Mouse (Mus musculus) stomach, embryonic 14.5 days (tissue): Measurements from ENCODE around the gene Scgb3a1. TPM values are rescaled to one million over a fixed set of nuclear protein-coding genes. Genes with fewer than 3 reads are reported as not detected.
A peak's percentile ranks its signal among the peaks of the same experiment; 100 is the strongest.

Experiments
- ATAC-seq: fragments of 200-750 bp; cut with Nextera tagmentation; 2 replicates; pipeline ENCODE4 v1.8.0; 2017; ENCODE audit warnings: low read depth, moderate TSS enrichment; ENCODE audit not compliant: insufficient number of reproducible peaks, insufficient read depth, low FRiP score
- H3K27ac ChIP-seq: fragments of 300-500 bp; sonication (generic); 2 replicates; pipeline ENCODE4 v1.5.1; 2014; ENCODE audit warnings: mild to moderate bottlenecking, low read length, moderate library complexity, mixed read lengths
- H3K27me3 ChIP-seq: fragments of 300-500 bp; sonication (generic); 2 replicates; pipeline ENCODE4 v1.6.1; 2014; ENCODE audit warnings: low read length, control low read depth, mixed read lengths; ENCODE audit not compliant: control insufficient read depth, insufficient read depth
- H3K36me3 ChIP-seq: fragments of 300-500 bp; sonication (generic); 2 replicates; pipeline ENCODE4 v1.6.1; 2014; ENCODE audit warnings: mild to moderate bottlenecking, control low read depth, low read length, moderate library complexity, mixed read lengths; ENCODE audit not compliant: control insufficient read depth, insufficient read depth
- H3K4me1 ChIP-seq: fragments of 300-500 bp; sonication (generic); 2 replicates; pipeline ENCODE4 v1.6.1; 2014; ENCODE audit warnings: low read length, control low read depth, mixed read lengths; ENCODE audit not compliant: control insufficient read depth, insufficient read depth
- H3K4me2 ChIP-seq: fragments of 300-500 bp; sonication (generic); replicated peaks from 2 replicates; pipeline ENCODE4 v1.6.1; 2014; ENCODE audit warnings: low read depth, low read length, control low read depth
- H3K4me3 ChIP-seq: fragments of 300-500 bp; sonication (generic); 2 replicates; pipeline ENCODE4 v1.5.1; 2014; ENCODE audit warnings: low read depth, low read length, control low read depth
- H3K9ac ChIP-seq: fragments of 300-500 bp; sonication (generic); replicated peaks from 2 replicates; pipeline ENCODE4 v1.6.1; 2014; ENCODE audit warnings: low read depth, mild to moderate bottlenecking, control low read depth, low read length, moderate library complexity, mixed read lengths
- H3K9me3 ChIP-seq: fragments of 300-500 bp; sonication (generic); 2 replicates; pipeline ENCODE4 v1.6.1; 2016; ENCODE audit warnings: low read depth, low read length, control low read depth; ENCODE audit not compliant: control insufficient read depth
- WGBS: fragments of 180-500 bp; shearing (Covaris S2); extraction: QIAGEN DNeasy Blood & Tissue Kit; methylation state at CpG from one replicate; pipeline ENCODE4 v1.1.7; 2014; 5-methylcytosine and 5-hydroxymethylcytosine counted together
- polyA plus RNA-seq: library from polyadenylated mRNA; unstranded; fragments of >200 nt; fragmentation: Nextera tagmentation; extraction: Ambion mirVana; gene quantifications from 2 replicates; pipeline ENCODE4 v1.2.1, GENCODE M21; 2014

Gene Scgb3a1
- polyA plus RNA-seq, 1 experiment from 2014 or later: not detected

DNA sequence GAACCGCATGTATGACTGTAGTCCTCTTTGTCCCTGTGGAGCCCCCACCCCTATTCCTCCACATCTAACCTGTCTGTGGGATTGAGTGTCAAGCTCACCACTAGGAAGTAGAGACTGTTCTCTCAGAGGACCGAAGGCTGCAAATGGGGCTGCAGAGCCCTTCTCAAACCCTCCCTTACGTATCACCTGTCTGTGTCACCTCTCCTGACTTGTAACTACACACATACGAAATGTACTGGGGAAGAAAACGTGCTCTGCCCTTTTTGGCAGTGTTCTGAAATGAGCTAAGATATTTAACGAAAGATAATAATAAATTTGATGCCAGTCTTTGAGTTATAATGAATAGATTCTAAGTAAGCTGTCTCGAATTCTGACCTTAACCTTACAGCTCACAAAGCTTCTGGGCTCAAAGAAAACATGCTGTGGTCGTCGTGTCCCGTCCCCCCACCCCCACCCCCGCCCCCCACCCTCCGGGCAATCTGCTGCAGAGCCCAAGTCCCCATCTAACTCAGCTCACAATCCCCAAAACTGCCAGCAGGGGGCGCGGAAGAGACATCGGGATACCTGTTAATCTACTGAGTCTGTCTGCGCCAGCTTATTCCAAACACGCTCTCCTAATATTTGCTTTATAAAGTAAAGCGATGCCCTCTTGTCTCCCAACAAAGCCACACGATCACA lies 10.9 kb upstream of the Scgb3a1 start:
- H3K4me3 ChIP-seq: no peak overlapping the region
- no peaks in the 10 kb centered on the region for H3K27me3 ChIP-seq
- H3K36me3 ChIP-seq: no peaks in the 10 kb centered on the region
- peak; percentile 38; the same call in 1 of the 2 replicates for ATAC-seq
- WGBS: 22% methylated on average over 19 of the region's 19 CpGs
- H3K4me2 ChIP-seq: peak overlapping the region; percentile 21
- H3K27ac ChIP-seq: no peak overlapping the region
- no peaks in the 10 kb centered on the region for H3K9me3 ChIP-seq
- H3K9ac ChIP-seq: no peak overlapping the region
- H3K4me1 ChIP-seq: peaks cover 2% of the 10 kb centered on the region; the same call in 1 of the 2 replicates

GRCm38 (mm10) chr11:49653079-49653408 lies 10.4 kb upstream of the Scgb3a1 start:
- Histone ChIP-seq H3K36me3 (no peaks in the 10 kb centered on the region), H3K27ac (no peak overlapping the region), H3K4me3 (no peak overlapping the region), H3K9me3 (no peaks in the 10 kb centered on the region), H3K9ac (no peak overlapping the region), H3K27me3 (no peaks in the 10 kb centered on the region), H3K4me2 (peak overlapping the region; percentile 21), H3K4me1 (peaks cover 2% of the 10 kb centered on the region; the same call in 1 of the 2 replicates)
- ATAC-seq: no peak
- WGBS: 36% methylated on average over 11 of the region's 11 CpGs

DNA sequence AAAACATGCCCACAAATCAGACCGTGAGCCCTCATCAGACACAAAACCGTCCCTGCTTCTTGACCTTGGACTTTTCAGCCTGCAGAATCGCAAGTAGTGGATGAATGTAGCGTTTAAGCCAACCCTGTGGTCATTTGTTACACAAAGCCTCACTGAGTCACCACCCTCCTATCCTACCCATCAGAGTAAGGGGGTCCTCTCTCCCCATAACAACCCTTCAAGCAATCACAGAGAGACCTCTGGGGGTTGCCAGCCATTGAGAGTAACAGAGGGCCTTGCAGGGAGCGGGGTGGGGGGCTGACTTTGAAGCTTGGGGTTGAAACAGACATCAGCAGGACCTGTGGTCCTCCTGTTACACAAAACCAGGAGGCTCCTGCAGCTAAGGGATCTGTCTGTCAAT lies 8.8 kb upstream of the Scgb3a1 start:
- H3K4me1 ChIP-seq: peaks cover 2% of the 10 kb centered on the region; the same call in 1 of the 2 replicates
- WGBS: 93% methylated on average over 5 of the region's 5 CpGs

DNA sequence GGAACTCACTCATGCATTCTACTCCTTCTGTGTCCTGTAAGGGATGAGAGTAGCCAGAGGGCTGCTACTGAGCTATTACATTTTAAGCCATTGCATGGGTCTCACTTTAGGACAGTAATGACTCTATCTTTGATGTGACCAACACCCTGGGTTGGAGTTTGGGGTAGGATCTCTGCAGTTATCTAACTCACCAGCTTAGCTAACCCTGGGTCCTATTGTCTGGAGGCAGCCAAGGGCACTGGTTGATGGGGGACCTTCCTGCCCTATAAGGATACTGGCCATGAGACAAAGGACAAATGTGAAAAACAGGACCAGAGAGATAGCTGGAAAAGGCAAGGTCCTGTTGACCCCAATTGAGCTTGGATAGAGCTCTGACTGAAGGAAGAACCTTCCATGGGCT lies 7.9 kb upstream of the Scgb3a1 start:
- no peaks in the 10 kb centered on the region for H3K9me3 ChIP-seq
- H3K4me2 ChIP-seq: no peak overlapping the region
- H3K4me3 ChIP-seq: no peak overlapping the region
- H3K27me3 ChIP-seq: no peaks in the 10 kb centered on the region
- no peaks in the 10 kb centered on the region for H3K36me3 ChIP-seq
- no peak for ATAC-seq
- no peak overlapping the region for H3K9ac ChIP-seq
- H3K4me1 ChIP-seq: peaks cover 2% of the 10 kb centered on the region; the same call in 1 of the 2 replicates
- no peak overlapping the region for H3K27ac ChIP-seq

More for the DNA sequence above, 8.8 kb upstream of the Scgb3a1 start:
- H3K4me3 ChIP-seq: no peak overlapping the region
- H3K27ac ChIP-seq: no peak overlapping the region
- H3K9ac ChIP-seq: no peak overlapping the region
- H3K4me2 ChIP-seq: no peak overlapping the region
- no peaks in the 10 kb centered on the region for H3K27me3 ChIP-seq
- H3K36me3 ChIP-seq: no peaks in the 10 kb centered on the region
- no peak for ATAC-seq
- H3K9me3 ChIP-seq: no peaks in the 10 kb centered on the region

GRCm38 (mm10) chr11:49658065-49658464 lies 5.3 kb upstream of the Scgb3a1 start:
- 64% methylated on average over 4 of the region's 4 CpGs for whole genome bisulfite sequencing
- Histone ChIP-seq H3K9me3 (no peaks in the 10 kb centered on the region), H3K27ac (no peak overlapping the region)

DNA sequence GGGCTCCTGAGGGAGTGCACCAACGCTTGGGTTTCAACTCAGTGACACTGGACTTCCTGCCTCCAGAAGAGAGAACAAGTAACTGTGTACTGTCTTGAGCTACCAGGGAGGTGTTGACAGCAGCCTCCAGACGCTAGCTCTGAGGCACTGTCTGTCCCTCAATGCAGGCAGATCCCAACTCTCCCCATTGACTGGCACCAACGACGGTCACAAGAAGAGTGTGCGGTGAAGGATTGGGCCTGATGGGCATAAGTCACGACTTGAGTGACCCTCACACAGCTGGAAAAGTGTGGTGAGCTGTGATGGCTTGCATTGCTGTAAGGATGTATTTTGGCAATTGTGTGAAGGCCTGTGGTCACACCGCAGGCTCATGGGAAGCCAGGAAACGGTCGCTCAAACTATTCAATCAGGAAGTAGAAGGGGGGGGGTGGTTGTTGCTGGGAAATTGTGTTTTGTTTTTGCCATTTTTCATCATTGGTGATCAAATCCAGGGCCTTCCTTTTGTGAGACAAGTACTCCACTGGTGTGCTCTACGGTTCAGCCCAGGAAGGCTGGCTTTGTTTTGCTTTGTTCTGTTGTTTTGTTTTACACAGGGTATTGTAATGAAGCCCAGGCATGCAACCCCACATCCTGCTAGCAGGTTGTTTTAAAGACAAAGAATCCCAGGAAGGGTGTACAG lies 4.5 kb upstream of the Scgb3a1 start:
- Histone ChIP-seq H3K27me3 (no peaks in the 10 kb centered on the region), H3K9ac (no peak overlapping the region), H3K4me2 (no peak overlapping the region), H3K9me3 (no peaks in the 10 kb centered on the region), H3K4me1 (no peaks in the 10 kb centered on the region), H3K27ac (no peak overlapping the region), H3K4me3 (no peak overlapping the region), H3K36me3 (no peaks in the 10 kb centered on the region)
- 73% methylated on average over 10 of the region's 10 CpGs for WGBS
- ATAC-seq: no peak

More at GRCm38 (mm10) chr11:49658065-49658464, 5.3 kb upstream of the Scgb3a1 start:
- Histone ChIP-seq H3K36me3 (no peaks in the 10 kb centered on the region), H3K4me1 (no peaks in the 10 kb centered on the region; the same call in 1 of the 2 replicates), H3K27me3 (no peaks in the 10 kb centered on the region), H3K4me2 (no peak overlapping the region), H3K4me3 (no peak overlapping the region), H3K9ac (no peak overlapping the region)
- no peak for ATAC-seq

GRCm38 (mm10) chr11:49659470-49659799 lies 4.0 kb upstream of the Scgb3a1 start:
- whole genome bisulfite sequencing: 68% methylated on average over 7 of the region's 7 CpGs
- ATAC-seq: no peak
- Histone ChIP-seq H3K9ac (no peak overlapping the region), H3K27ac (no peak overlapping the region), H3K36me3 (no peaks in the 10 kb centered on the region), H3K4me1 (no peaks in the 10 kb centered on the region), H3K4me3 (no peak overlapping the region), H3K4me2 (no peak overlapping the region), H3K9me3 (no peaks in the 10 kb centered on the region), H3K27me3 (no peaks in the 10 kb centered on the region)

DNA sequence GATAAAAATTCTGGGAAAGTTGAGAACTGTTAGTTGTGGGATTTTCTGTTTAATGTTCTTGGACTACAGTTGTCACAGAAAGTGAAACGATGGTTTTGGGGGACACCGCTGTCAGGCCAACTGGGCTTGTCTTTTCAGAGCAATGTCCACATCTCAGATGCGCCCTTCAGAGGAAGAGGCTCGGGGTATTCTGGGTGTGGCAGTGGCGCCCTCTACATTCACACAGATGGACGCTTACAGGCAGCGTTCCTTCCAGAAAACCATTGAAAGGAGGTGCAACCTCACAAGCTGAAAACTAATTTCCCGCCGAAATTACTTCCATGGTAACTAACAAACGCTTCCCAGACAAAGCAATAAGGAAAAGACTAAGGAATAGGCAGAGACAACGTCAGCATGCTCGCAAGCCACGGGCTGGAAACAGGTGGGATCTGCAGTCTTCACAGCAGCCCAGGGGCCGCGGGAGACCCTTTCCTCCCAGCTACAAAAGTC lies 1.1 kb upstream of the Scgb3a1 start:
- ATAC-seq: no peak
- Histone ChIP-seq H3K9me3 (no peaks in the 10 kb centered on the region), H3K9ac (no peak overlapping the region), H3K36me3 (no peaks in the 10 kb centered on the region), H3K4me2 (no peak overlapping the region), H3K4me3 (no peak overlapping the region), H3K4me1 (no peaks in the 10 kb centered on the region), H3K27me3 (no peaks in the 10 kb centered on the region), H3K27ac (no peak overlapping the region)
- 56% methylated on average over 15 of the region's 15 CpGs for WGBS
